Mouse (Mus musculus) kidney, postnatal 14 days (tissue): ENCODE data around the gene Papln.

ENCODE experiments used
- DNase-seq: peaks from one replicate; pipeline ENCODE4 v3.0.0; 2022; ENCODE audit warnings: mixed read lengths

The Papln gene

DNA sequence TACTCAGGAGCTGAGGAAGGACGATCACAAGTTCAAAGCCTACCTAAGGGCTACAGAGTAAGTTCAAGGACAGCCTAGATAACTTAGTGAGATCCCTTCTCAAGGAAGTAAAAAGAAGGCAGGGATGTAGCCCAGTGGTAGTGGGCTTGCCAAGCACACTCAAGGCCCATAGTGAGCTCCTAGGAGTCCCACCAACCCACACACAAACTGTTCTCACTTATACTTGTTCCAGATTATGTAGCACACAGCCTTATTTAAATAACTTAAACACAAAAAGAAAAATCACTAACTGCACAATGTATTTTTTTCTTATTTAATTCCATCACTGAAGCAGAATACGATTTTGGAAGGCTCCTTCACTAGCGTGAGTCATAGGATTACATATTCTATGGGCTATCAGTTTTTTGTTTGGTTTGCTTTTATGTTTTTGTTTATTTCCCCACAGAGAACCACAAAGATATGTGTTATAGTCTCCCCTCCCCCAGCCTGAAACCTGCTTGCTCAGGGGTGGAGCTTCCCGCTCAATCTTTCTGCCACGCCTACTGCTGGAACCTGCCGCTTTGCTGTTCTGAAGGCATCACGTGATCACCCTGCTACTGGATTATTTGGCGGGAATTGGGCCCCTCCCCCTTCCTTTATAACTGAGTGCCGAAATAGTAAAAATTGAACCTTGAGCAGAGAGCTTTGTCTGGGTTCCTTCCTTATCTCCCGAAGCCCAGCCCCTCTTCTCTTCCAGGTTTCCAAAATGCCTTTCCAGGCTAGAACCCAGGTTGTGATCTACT is 78.2 kb downstream of the Papln start:
- no peak for DNase-seq
